Mouse (Mus musculus) kidney, adult 9 months (tissue): ENCODE data around the gene Hic1.

Experiments used
- DNase-seq: peaks from one replicate; pipeline ENCODE4 v3.0.0; 2022

Gene Hic1

GRCm38 (mm10) chr11:75147106-75147845, 22.0 kb downstream of the Hic1 start:
- no peak for DNase-seq

GRCm38 (mm10) chr11:75145841-75146240, 23.5 kb downstream of the Hic1 start:
- no peak for DNase-seq

GRCm38 (mm10) chr11:75142749-75143148, 26.6 kb downstream of the Hic1 start:
- no peak for DNase-seq

- DNase-seq = no peak
These were observed 27.4 kb downstream of the Hic1 start for GRCm38 (mm10) chr11:75141913-75142312.

- no peak for DNase-seq
These were observed 28.3 kb downstream of the Hic1 start for GRCm38 (mm10) chr11:75141038-75141437.

DNA sequence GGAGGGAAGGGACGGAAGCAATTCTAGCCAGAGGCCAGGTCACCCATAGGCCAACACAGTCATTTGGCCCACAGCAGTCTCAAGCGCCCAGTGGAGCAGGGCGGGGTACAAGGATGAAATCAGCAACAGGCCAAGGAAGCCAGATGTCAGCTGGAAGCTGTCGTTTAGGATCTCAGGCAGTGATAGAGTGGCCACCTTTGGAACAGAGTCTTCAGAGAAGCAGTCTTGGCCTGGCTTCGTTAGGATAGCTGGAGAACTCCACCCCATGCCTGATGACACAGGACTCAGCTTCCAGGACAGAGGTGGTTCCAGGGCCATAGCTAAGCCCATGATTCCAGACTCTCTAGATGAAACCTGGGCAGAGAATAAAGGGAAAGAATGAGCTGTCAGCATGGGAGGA, 28.9 kb downstream of the Hic1 start:
- peak; percentile 44 for DNase-seq

DNA sequence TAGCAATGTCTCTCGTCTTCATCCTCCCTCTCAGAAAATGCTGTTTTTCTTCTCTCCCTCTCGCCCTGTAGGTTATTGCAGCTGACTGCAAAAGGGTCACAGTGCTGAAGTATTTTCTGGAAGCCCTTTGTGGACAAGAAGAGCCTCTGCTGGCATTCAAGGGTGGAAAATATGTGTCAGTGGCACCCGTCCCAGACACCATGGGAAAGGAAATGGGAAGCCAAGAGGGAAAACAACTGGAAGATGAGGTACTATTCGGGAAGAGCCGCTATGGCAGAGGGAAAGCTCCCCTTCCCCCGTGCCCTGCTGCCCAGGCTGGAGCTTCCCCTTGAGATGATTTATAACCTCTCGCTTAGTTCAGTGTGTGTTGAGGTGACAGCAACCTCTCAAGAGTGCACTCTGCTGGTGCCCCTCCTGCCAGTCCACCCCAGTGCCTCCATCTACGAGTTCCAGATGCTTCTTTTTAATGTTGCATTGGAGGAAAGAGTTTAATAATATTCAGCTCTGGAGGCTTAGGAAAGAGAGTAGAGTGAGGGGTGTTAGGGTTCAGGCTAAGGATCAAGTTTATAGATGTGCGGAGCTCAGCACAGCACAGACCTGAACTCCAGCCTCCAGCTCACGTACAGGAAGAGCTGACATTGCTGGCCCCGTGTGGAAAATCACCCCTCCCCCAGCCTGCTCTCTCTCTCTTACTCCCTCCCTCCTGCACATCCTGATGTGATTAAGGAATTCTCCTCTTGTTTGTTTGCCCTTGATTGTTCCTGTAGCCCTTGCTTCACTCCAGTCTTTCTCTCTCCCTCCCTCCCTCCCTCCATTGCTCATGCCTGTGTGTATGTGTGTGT, 30.0 kb downstream of the Hic1 start:
- peak; percentile 72 for DNase-seq

- peak; percentile 91 for DNase-seq
These were observed 32.5 kb downstream of the Hic1 start for GRCm38 (mm10) chr11:75136666-75137398.

DNA sequence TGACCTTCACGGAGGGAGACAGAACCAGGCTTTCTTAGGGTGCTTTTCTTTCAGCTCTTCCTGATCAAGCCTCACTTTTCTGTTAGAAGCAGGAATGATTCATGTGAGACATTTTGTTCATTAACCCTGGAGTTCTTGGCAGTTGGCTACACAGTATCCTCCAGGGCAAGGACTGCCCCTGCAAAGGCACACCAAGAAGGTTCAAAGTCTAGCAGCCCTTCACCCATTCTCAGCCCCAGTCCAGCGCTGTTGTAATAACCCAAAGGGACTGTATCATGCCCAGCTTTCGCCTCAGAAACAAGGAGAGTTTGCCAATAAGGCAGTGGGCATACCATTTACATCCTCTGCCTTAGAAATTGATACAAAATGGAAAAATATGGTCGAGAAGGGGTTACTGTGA, 34.0 kb downstream of the Hic1 start:
- DNase-seq = peak; percentile 92

- DNase-seq = peak; percentile 49
These were observed 34.7 kb downstream of the Hic1 start for GRCm38 (mm10) chr11:75134485-75135068.

DNA sequence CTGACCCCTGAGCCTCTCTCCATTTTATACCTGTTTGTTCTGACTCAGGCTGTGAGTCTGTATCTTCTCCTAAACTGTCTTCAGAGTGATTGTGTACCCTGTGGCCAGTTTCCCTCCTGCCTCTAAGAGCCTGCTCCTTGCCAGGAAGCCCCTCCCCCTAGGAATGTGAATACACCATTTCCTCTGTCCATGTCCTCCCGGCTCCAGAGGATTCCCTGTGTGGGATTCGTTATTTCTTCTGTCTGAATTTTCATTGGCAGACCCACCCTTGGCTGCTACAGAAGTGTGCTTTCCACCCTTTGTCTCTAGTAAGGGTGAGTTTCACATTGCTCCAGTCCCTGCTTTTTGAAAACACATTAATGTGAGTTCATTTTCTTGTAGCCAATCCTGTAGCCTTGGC, 35.4 kb downstream of the Hic1 start:
- DNase-seq = peak; percentile 76

DNA sequence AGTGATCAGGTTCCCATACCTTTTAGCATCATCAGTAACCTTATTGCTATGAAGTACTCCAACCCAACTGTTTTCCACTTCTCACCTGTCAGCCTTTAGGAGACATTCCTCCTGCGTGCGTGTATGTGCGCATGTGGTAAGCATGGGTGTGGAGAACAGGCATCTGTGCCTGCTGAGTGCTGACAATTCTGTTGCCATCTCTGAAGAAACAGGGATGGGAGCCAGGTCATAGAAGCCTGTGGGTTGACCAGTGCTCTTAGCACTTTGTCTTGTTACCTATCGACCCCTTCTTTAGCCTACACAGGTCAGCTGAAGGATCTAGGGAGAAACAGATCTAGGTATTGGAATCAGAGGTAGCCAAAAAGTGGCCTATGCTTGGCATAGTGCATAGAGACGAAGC, 35.9 kb downstream of the Hic1 start:
- DNase-seq = no peak

GRCm38 (mm10) chr11:75132278-75132677, 37.0 kb downstream of the Hic1 start:
- DNase-seq = peak; percentile 67

GRCm38 (mm10) chr11:75131300-75131699, 38.0 kb downstream of the Hic1 start:
- DNase-seq = no peak

GRCm38 (mm10) chr11:75129481-75129880, 39.8 kb downstream of the Hic1 start:
- DNase-seq = no peak

DNA sequence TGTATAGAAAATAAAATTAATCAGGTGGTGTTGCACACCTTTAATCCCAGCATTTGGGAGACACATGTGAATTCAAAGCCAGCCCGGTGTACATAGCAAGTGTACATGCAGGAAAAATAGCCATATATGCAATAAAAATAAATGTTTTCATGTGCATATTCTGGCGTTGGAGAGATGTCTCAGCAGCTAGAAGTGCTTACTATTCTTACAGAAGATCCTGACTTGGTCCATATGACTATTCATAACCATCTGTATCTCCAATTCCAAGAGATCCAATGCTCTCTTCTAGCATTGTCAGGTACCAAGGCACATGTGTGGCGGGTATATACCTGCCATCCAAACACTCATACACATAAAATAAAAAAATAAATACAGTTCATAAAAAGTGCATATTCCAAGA, 42.9 kb downstream of the Hic1 start:
- no peak for DNase-seq

GRCm38 (mm10) chr11:75124406-75124805, 44.9 kb downstream of the Hic1 start:
- no peak for DNase-seq

GRCm38 (mm10) chr11:75121348-75121747, 48.0 kb downstream of the Hic1 start:
- no peak for DNase-seq

GRCm38 (mm10) chr11:75119841-75120240, 49.5 kb downstream of the Hic1 start:
- DNase-seq = no peak

- DNase-seq = no peak
These were observed 50.0 kb downstream of the Hic1 start for GRCm38 (mm10) chr11:75119298-75119697.

DNA sequence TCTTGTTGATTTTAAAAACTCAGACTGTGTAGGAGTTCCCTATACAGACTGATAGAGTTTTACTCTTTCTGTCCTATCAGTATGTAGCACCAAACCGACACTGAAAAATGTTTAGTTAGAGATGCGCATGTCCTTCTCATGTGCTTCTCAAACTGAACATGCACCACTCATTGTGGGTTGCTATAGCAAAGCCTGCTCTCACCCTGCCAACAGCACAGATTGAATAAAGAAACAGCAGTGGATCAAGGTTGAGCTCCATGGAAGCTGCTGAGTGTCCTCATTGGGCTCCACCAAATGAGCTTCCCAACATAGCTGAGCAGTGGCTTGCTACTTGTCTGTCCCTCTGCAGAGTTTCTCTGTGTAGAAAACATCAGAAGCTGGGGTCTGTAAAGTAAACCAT, 51.2 kb downstream of the Hic1 start:
- DNase-seq = no peak

GRCm38 (mm10) chr11:75116379-75116778, 52.9 kb downstream of the Hic1 start:
- no peak for DNase-seq
